Mouse (Mus musculus) hindbrain, embryonic 13.5 days (tissue): ENCODE measurements around the gene Smo. TPM values are rescaled to one million over a fixed set of nuclear protein-coding genes. Genes with fewer than 3 reads are reported as not detected.

ENCODE experiments used
- ATAC-seq: fragments of 200-750 bp; cut with Nextera tagmentation; 2 replicates; pipeline ENCODE4 v1.8.0; 2017; ENCODE audit warnings: moderate TSS enrichment; ENCODE audit not compliant: low FRiP score
- H3K27ac ChIP-seq: fragments of 300-500 bp; sonication (generic); 2 replicates; pipeline ENCODE4 v1.5.1; 2015; ENCODE audit warnings: inconsistent platforms, mild to moderate bottlenecking, moderate library complexity
- H3K27me3 ChIP-seq: fragments of 300-500 bp; sonication (generic); 2 replicates; pipeline ENCODE4 v1.6.1; 2015; ENCODE audit warnings: mild to moderate bottlenecking, inconsistent platforms
- H3K36me3 ChIP-seq: fragments of 300-500 bp; sonication (generic); 2 replicates; pipeline ENCODE4 v1.6.1; 2015; ENCODE audit warnings: mild to moderate bottlenecking, inconsistent platforms
- H3K4me1 ChIP-seq: fragments of 300-500 bp; sonication (generic); replicated peaks from 2 replicates; pipeline ENCODE4 v1.6.1; 2015; ENCODE audit warnings: inconsistent platforms
- H3K4me2 ChIP-seq: fragments of 300-500 bp; sonication (generic); 2 replicates; pipeline ENCODE4 v1.6.1; 2015; ENCODE audit warnings: inconsistent platforms, mild to moderate bottlenecking, moderate library complexity
- H3K4me3 ChIP-seq: fragments of 300-500 bp; sonication (generic); 2 replicates; pipeline ENCODE4 v1.5.1; 2015; ENCODE audit warnings: mild to moderate bottlenecking, inconsistent platforms
- H3K9ac ChIP-seq: fragments of 300-500 bp; sonication (generic); 2 replicates; pipeline ENCODE4 v1.6.1; 2015; ENCODE audit warnings: mild to moderate bottlenecking, inconsistent platforms
- H3K9me3 ChIP-seq: fragments of 300-500 bp; sonication (generic); 2 replicates; pipeline ENCODE4 v1.6.1; 2016; ENCODE audit warnings: inconsistent platforms
- WGBS: fragments of 180-500 bp; shearing (Covaris S2); methylation state at CpG from one replicate; pipeline ENCODE4 v1.1.7; 2015; 5-methylcytosine and 5-hydroxymethylcytosine counted together
- polyA plus RNA-seq: library from polyadenylated mRNA; unstranded; fragments of >200 nt; fragmentation: Nextera tagmentation; extraction: Ambion mirVana; gene quantifications from 2 replicates; pipeline ENCODE4 v1.2.1, GENCODE M21; 2015

Smo gene
- polyA plus RNA-seq, 1 experiment from 2014 or later = 16.2 TPM

DNA sequence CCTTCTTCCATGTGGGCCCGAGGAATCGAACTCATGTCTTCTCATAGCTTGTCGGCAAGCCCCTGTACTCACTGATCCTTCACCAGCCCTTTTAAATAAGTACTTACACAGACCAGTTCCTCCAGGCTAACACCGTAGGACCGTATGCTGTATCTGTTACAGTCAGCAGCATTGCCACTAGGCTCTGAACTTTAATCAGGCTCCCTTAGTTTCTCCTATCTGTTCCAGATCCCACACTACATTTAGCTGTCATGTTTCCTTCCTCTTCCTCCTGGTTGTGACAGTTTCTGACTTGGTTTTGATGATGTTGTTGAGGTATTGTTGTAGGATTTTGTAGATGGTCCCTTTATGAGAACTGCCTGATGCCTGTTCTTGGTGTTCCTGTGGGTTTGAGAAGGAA, 31.2 kb upstream of the Smo start:
- Histone ChIP-seq H3K9me3 (no peaks in the 10 kb centered on the region), H3K36me3 (no peaks in the 10 kb centered on the region), H3K9ac (no peak overlapping the region), H3K4me1 (peaks cover 14% of the 10 kb centered on the region), H3K27me3 (0 out of 2 replicates have a peak, but pooled peaks cover 8% of the 10 kb centered on the region), H3K27ac (no peak overlapping the region), H3K4me2 (no peak overlapping the region), H3K4me3 (no peak overlapping the region)
- ATAC-seq = no peak
- 89% methylated on average over 5 of the region's 5 CpGs for WGBS

DNA sequence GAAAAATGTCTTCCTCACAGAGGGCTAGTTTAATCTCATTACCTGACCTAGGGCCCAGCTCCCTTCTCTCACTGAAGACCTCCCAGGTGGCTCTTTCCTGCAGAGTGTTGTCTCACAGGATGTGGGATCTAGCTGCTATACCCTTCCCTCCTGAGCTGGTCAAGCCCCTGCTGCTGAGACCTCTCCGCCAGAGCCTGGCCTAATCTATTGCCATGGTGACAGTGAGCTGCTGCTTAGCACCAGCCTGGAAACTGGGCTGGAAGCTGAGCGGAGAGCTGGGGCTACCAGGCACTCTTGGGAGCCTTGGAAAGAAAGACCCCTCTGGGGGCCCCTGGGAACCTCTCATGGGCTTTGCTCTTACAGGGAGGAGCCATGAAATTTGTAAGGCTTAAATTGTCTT, 27.4 kb upstream of the Smo start:
- H3K4me1 ChIP-seq = peaks cover 23% of the 10 kb centered on the region
- H3K4me2 ChIP-seq = no peak overlapping the region
- 0 out of 2 replicates have a peak, but pooled peaks cover 8% of the 10 kb centered on the region for H3K27me3 ChIP-seq
- H3K27ac ChIP-seq = peak overlapping the region; percentile 30; the same call in 1 of the 2 replicates
- H3K36me3 ChIP-seq = no peaks in the 10 kb centered on the region
- no peaks in the 10 kb centered on the region for H3K9me3 ChIP-seq
- H3K4me3 ChIP-seq = no peak overlapping the region
- peak; percentile 74 for ATAC-seq
- no peak overlapping the region for H3K9ac ChIP-seq
- WGBS = 2% methylated on average over 2 of the region's 2 CpGs

DNA sequence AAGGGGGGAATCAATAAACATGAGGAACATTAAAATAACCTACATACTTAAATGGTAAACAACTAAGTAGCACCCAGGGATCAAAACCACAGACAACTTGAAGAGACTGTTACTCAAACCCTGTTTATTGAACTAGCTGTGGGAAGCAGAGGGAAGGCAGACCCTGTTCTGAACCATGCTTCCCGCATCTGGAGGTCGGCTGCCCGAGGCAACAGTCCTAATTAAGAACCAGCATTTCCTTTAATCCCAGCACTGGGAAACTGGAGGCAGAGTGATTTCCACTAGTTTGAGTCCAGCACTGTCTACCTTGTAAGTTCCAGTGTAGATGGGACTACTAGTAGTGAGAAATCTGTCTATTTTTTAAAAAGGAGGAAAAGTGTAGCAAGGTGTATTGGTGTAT, 24.0 kb upstream of the Smo start:
- Histone ChIP-seq H3K9me3 (no peaks in the 10 kb centered on the region), H3K4me1 (peaks cover 23% of the 10 kb centered on the region), H3K4me2 (no peak overlapping the region), H3K9ac (no peak overlapping the region), H3K27ac (no peak overlapping the region), H3K36me3 (no peaks in the 10 kb centered on the region), H3K4me3 (no peak overlapping the region), H3K27me3 (no peaks in the 10 kb centered on the region)
- ATAC-seq = no peak
- WGBS = 59% methylated on average over 3 of the region's 3 CpGs

DNA sequence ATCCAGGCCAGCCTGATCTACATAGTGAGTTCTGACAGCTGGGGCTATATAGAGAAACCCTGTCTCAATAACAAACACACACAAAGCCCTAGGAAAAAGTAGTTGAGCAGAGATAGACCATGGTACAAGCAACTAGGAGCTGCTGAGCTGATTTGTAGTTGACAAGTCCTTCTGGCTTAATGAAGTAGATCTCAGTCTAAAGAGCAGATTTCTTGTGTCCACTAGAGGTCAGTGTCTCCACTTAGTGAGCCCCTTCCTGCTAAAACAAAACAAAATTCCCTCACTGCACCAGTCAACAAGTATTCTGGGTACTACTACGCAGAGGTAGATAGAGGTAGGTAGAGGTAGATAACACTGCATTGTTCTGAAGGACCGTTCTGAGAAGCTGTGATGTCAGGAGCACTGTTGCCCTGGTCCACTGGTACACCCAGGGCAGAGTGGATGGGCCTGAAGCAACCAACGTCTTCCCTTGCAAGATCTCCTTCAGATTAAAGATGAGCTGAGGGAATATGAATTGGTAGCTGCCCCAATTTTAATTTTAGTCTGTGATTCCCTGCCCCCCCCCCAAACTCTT, 23.2 kb upstream of the Smo start:
- no peak overlapping the region for H3K4me2 ChIP-seq
- H3K9me3 ChIP-seq = no peaks in the 10 kb centered on the region
- H3K27ac ChIP-seq = no peak overlapping the region
- H3K27me3 ChIP-seq = peaks cover 4% of the 10 kb centered on the region
- H3K4me3 ChIP-seq = no peak overlapping the region
- H3K9ac ChIP-seq = no peak overlapping the region
- no peaks in the 10 kb centered on the region for H3K36me3 ChIP-seq
- no peak for ATAC-seq
- WGBS = 53% methylated on average over 3 of the region's 3 CpGs
- peaks cover 23% of the 10 kb centered on the region for H3K4me1 ChIP-seq

DNA sequence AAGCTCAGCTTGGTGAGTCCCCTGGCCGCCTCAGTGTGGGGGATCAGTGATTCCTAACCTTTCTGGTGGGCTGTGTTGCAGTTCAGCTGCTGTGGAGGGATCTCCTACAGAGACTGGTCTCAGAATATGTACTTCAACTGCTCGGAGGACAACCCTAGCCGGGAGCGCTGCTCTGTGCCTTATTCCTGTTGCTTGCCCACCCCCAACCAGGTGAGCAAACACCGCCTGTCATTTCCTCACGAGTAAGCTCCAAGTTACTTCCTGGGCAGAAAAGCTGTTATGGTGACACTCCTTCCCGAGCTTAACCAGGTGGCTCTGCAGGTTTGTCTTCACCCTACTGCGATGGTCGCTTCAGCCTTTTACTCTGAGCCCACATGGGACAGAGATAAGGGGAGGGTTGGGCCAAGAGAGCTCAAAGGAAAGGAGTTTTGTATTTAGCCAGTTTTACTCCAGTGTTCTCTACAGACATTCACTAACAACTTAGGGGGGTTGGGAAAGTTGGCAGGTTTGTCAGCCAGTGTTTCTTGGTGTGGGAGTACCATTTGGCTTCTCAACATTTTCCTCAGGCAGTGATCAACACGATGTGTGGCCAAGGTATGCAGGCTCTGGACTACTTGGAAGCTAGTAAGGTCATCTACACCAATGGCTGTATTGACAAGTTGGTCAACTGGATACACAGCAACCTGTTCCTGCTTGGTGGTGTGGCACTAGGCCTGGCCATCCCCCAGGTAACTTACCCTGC, 18.5 kb upstream of the Smo start:
- H3K36me3 ChIP-seq = no peaks in the 10 kb centered on the region
- no peak overlapping the region for H3K4me2 ChIP-seq
- H3K27me3 ChIP-seq = peaks cover 20% of the 10 kb centered on the region
- H3K4me3 ChIP-seq = no peak overlapping the region
- H3K27ac ChIP-seq = no peak overlapping the region
- 81% methylated on average over 10 of the region's 10 CpGs for WGBS
- H3K9ac ChIP-seq = no peak overlapping the region
- H3K9me3 ChIP-seq = no peaks in the 10 kb centered on the region
- H3K4me1 ChIP-seq = peaks cover 24% of the 10 kb centered on the region
- ATAC-seq = no peak

DNA sequence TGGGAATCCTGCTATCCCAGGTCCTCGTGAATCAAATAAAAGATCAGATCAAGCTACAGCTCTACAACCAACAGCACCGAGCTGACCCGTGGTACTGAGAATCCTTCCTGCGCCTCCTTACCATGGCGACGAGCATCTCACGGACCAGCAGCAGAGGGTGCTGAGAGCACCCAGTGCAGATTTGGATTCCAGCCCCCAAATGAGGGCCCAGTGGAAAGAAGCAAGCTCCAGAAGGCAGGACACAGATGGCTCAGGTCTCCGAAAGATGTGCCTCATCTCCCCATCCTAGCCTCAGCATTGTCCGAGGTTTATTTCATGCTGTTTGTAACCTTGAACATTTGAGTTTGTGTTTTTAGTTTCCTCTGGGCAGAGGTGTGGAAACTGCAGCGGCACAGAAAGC, 17.8 kb upstream of the Smo start:
- Histone ChIP-seq H3K4me3 (peak overlapping the region; percentile 25), H3K27me3 (peaks cover 22% of the 10 kb centered on the region), H3K36me3 (no peaks in the 10 kb centered on the region), H3K27ac (peak overlapping the region; percentile 44; the same call in 1 of the 2 replicates), H3K4me2 (peak overlapping the region; percentile 45), H3K9ac (peak overlapping the region; percentile 51), H3K9me3 (no peaks in the 10 kb centered on the region), H3K4me1 (peaks cover 24% of the 10 kb centered on the region)
- ATAC-seq = no peak
- WGBS = 58% methylated on average over 10 of the region's 10 CpGs

DNA sequence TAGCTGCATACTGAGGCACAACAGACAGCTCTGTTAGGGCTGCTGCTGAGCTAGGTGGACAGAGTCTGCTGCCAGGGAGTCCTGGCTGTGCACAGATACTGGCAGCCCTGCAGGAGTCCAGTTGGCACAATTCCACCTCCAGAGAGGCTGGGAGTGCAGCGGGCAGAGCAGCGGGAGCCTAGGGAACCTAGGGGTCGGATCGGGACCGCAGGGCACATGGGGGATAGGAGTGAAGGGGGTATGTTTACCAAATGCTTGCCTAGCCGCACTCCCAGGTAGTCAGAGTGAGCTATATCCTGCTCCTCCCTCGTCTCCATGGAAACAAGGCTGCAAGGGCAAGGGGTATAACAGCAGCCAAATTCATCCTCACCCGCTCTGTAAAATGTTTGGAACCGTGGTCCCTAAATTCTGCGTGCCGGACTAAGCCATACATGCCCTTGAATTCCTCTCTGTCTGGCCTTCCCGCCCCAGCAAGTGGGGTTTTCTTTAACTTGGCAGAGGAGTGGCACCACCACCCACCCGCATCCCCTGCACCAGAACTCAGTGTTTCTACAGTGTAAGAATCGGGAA, 17.3 kb upstream of the Smo start:
- peak overlapping the region; percentile 44 for H3K27ac ChIP-seq
- H3K27me3 ChIP-seq = peaks cover 22% of the 10 kb centered on the region
- 23% methylated on average over 14 of the region's 14 CpGs for WGBS
- H3K36me3 ChIP-seq = no peaks in the 10 kb centered on the region
- ATAC-seq = peak; percentile 63
- peak overlapping the region; percentile 51 for H3K9ac ChIP-seq
- peak overlapping the region; percentile 25 for H3K4me3 ChIP-seq
- H3K9me3 ChIP-seq = no peaks in the 10 kb centered on the region
- peak overlapping the region; percentile 45 for H3K4me2 ChIP-seq
- H3K4me1 ChIP-seq = peaks cover 24% of the 10 kb centered on the region

DNA sequence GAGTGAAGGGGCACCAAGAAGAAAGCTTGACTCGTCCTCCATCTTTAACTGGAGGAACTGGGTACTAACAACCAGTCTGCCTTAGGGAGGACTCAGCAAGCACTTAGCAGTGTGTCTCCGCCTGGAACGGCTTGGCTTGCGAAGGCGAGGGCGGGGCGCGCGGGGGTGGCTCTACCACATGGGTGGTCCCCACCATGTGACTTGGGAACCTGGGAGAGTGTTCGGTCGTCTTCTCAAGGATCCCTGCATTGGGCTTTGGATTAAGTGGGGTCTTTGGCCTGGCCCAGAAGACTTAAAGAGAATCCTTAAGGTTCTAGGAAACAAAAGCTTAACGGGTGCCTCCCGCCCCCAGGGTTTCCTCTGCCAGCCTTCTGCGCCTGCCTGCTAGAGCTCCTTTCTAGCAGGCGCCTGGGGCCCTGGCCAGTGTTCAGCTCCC, 16.4 kb upstream of the Smo start:
- WGBS = 2% methylated on average over 15 of the region's 15 CpGs
- peaks cover 22% of the 10 kb centered on the region for H3K27me3 ChIP-seq
- H3K4me2 ChIP-seq = peak overlapping the region; percentile 53
- ATAC-seq = peak; percentile 71
- no peak overlapping the region for H3K27ac ChIP-seq
- no peaks in the 10 kb centered on the region for H3K36me3 ChIP-seq
- H3K9ac ChIP-seq = peak overlapping the region; percentile 61
- peaks cover 24% of the 10 kb centered on the region for H3K4me1 ChIP-seq
- H3K4me3 ChIP-seq = peak overlapping the region; percentile 32
- H3K9me3 ChIP-seq = no peaks in the 10 kb centered on the region

DNA sequence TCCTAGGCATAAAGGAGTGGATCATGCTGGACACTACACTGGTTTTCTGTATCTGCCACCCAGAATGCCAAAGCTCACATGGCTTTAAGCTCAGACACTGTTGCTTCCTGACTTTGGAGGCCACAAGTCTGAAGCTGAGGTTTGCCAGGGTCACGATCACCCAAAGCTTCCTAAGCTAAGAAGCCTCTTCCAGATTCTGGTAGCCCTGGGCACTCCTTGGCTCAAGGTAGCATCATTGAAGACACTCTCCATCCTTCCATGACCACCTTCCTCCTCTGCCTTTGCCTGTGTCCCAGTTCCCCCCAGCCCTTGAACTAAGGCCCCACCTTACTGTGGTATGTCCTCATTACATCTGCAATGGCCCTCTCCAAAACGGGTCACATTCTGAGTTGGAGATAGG, 13.4 kb upstream of the Smo start:
- Histone ChIP-seq H3K27ac (no peak overlapping the region), H3K4me1 (peaks cover 24% of the 10 kb centered on the region), H3K9me3 (no peaks in the 10 kb centered on the region), H3K36me3 (no peaks in the 10 kb centered on the region), H3K4me3 (no peak overlapping the region), H3K27me3 (peaks cover 20% of the 10 kb centered on the region), H3K9ac (no peak overlapping the region), H3K4me2 (no peak overlapping the region)
- 91% methylated on average over 2 of the region's 2 CpGs for WGBS
- ATAC-seq = no peak

DNA sequence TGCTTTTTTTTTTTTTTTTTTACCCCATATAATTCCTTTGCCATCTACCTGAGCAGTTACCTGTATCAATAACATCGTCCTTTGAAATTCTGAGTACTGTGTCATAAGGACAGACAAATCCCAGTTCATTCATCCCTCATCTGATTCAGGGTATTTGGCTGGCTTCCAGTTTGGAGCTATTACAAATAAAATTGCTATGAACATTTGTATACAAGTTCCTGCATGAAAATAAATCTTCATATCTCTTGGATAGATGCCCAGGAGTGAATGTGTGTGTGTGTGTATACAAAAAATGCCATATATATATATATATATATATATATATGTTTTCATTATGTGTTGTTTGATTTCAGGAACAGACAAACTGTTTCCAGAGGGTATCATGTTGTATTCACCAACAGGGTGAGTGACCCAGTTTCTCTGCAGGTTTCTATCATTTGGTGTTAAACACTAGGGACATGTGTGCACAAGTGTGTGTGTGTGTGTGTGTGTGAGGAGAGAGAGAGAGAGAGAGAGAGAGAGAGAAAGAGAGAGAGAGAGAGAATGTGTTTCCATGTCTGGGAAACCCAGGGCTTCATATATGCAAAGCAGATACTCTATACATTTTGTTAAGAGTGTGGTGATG, 8.6 kb upstream of the Smo start:
- H3K9me3 ChIP-seq = no peaks in the 10 kb centered on the region
- no peak overlapping the region for H3K9ac ChIP-seq
- no peak for ATAC-seq
- H3K36me3 ChIP-seq = no peaks in the 10 kb centered on the region
- H3K4me1 ChIP-seq = no peaks in the 10 kb centered on the region
- H3K27ac ChIP-seq = no peak overlapping the region
- WGBS = 67% methylated on average over 1 of the region's 1 CpGs
- H3K4me2 ChIP-seq = no peak overlapping the region
- H3K4me3 ChIP-seq = no peak overlapping the region
- H3K27me3 ChIP-seq = 0 out of 2 replicates have a peak, but pooled peaks cover 3% of the 10 kb centered on the region

DNA sequence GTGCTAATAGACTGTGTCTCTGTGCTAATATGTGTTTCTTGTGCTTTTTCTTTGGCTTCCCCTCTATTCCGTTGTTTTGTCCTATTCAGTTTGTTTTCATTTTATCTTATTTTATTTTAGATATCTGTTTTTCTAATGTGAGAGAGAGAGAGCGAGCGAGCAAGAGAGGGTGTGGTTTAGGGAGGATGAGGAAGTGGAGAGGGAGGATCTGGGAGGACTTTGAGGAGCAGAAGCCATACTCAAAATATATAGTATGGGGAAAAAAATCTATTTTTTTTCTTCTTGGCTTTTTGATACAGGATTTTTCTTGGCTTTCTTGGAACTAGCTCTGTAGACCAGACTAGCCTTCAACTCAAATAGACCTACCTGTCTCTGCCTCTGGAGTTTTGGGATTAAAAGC, 7.3 kb upstream of the Smo start:
- ATAC-seq = no peak
- H3K9me3 ChIP-seq = no peaks in the 10 kb centered on the region
- no peaks in the 10 kb centered on the region for H3K27me3 ChIP-seq
- H3K36me3 ChIP-seq = no peaks in the 10 kb centered on the region
- no peak overlapping the region for H3K4me2 ChIP-seq
- H3K27ac ChIP-seq = no peak overlapping the region
- no peaks in the 10 kb centered on the region for H3K4me1 ChIP-seq
- 91% methylated on average over 3 of the region's 3 CpGs for WGBS
- no peak overlapping the region for H3K9ac ChIP-seq
- no peak overlapping the region for H3K4me3 ChIP-seq

DNA sequence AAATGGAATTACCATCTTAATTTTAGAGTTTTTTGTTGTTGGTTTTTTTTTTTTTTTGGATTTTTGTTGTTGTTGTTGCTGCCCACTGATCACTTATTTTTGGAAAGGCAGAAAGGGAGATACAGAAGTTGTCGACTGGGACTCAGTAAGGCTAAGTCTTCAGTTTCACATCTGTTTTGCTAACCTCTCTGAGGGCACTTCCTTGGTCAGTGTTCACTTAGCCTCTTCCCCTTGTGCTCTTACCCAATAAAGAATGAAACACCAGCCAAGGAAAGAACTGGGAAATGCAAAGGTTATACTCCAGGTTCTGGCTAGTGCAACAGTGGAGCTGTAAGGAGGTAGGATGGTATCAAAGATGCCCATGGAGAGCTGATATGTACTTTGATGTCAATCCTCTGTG, 5.8 kb upstream of the Smo start:
- no peak overlapping the region for H3K4me2 ChIP-seq
- no peaks in the 10 kb centered on the region for H3K9me3 ChIP-seq
- no peak overlapping the region for H3K27ac ChIP-seq
- H3K4me3 ChIP-seq = no peak overlapping the region
- no peaks in the 10 kb centered on the region for H3K4me1 ChIP-seq
- 82% methylated on average over 1 of the region's 1 CpGs for WGBS
- no peak for ATAC-seq
- no peaks in the 10 kb centered on the region for H3K36me3 ChIP-seq
- H3K9ac ChIP-seq = no peak overlapping the region
- no peaks in the 10 kb centered on the region for H3K27me3 ChIP-seq
